Mouse (Mus musculus): ENCODE measurements around the gene Xxylt1.

GRCm38 (mm10) chr16:31048194-31048593, 33.0 kb downstream of the Xxylt1 start:
- TF ChIP-seq EP300 (IDR thresholded peaks at IDR 0.05; ENCODE audit: low read depth) (no peak), CTCF (IDR thresholded peaks at IDR 0.05; ENCODE audit: low read depth) (no peak)

All from liver, postnatal 0 days (tissue).